Mouse (Mus musculus): ENCODE measurements at regions not wholly inside any gene's neighbourhood (a gene's known extent, or its start where the extent isn't known, plus 50 kb on each side); places are given as distances from the start of the nearest gene placed in this dataset.
"Not testable (repeated sequence)": the region's sequence is repeated elsewhere in the genome, so short reads cannot be mapped to it uniquely, and the experiment has no call there.

DNA sequence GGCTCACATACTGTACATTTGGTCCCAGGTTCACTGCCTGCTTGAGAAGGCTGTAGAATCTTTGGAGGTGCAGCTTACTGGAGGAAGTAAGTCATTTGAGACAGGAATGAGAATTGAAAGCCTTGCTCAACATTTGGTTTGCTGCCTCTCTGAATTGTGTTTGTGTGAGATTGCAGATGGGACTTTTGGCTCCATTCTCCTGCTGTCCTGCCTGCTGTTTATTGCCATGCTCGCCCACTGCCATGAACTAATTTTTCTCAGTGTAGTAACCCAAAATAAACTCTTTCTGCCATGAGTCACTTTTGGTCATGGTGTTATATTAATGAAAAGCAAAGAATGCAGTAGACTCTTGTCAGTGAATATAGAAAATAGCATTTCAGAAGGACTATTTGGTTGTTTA lies 368.1 kb downstream of the Gm8797 start:
- DNase-seq (ENCODE audit: low read depth, low spot score) = no peak

DNA sequence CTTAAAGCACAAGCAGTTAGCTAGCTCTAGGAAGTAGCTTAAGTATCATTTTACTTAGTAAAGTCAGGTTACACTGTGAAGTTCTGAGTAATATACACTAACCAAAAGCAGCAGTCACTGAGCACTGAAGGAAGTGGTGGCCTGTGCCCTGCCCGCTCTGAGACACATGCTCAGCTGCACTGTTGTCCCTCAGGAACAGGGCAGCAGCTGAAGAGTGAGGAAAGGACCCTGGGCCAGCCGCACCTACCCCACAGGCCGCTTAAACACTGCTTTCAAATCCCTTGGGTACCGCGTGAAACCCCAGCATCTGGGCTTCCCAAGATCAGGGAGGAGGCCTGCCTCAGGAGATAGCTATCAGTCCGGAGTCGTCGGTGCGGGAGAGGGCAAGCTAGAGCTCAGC lies 385.1 kb downstream of the Gm8797 start:
- not testable (repeated sequence) for DNase-seq (ENCODE audit: low read depth, low spot score)

DNA sequence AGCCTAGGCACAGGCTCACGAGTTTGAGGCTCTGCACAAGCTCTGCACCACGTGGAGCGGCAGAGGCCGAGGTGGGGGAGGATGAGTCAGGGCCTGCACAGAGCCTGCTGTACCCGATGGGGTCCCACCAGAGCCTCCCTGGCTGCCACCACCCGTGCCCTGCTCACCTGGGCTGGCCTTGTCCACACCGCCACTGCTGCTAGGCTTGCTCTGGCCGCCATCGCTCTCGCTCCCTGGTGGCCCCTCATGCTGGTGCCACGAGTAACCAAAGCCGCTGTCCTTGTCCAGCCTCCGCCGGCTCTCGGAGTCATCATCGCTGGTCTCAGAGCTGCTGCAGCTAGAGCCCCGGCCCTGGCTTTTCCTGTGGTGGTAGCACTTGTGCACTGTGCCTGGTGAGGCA lies 386.8 kb downstream of the Gm8797 start:
- no peak for DNase-seq (ENCODE audit: low read depth, low spot score)

DNA sequence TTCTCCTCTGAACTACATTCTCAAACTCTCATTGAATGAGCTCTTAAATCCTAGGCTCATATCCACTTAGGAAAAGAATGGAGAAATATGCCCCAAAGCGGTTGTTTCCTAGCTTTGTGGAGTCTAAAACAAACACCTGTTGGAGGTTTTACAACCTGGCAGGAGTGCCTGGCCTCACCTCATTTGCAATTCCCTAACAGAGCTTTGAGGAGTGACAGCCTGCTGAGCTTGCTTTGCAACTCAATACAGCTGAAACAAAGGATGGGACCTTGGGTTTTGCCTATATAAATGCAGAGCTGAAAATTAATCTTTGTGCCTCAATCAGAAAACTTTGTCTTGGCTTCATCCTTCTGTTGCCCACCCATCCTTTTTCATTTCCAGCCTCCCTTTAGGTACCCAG lies 423.2 kb downstream of the Gm8797 start:
- DNase-seq (ENCODE audit: low read depth, low spot score) = no peak

DNA sequence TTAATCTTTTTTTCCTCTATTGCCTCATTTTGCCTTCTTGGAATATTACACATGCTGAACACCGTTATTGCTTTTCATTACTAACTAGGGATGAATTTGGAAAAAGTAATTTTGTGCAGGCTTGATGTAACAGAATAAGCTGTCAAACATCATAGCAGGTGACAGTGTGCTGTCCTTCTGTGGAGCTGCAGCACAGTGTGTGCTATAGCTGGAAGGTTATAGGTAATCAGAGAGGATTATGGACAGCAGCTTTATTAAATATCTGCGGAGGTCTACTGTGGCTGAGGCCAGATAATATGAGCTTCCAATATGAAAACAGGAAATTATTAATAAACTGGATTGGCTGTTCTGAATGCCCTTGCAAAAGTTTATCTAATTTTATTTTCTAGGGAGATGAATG lies 431.9 kb downstream of the Gm8797 start:
- no peak for DNase-seq (ENCODE audit: low read depth, low spot score)

DNA sequence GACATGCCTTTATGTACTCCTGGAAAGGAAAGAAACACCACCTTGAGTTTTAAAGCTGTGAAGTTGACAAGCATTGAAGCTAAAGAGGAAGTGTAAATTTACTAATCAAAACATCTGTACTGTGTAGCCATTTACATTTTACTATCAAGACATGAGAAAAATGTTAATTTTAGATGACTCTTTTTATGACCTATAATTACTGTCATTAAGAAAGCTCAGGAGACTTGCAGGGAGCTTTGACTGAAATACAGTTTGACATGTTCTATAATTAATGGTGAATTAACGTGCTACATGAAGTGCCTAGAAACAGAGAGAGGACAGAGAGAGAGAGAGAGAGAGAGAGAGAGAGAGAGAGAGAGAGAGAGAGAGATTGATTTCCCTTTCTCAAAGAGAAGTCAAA lies 432.8 kb downstream of the Gm8797 start:
- DNase-seq (ENCODE audit: low read depth, low spot score) = no peak

DNA sequence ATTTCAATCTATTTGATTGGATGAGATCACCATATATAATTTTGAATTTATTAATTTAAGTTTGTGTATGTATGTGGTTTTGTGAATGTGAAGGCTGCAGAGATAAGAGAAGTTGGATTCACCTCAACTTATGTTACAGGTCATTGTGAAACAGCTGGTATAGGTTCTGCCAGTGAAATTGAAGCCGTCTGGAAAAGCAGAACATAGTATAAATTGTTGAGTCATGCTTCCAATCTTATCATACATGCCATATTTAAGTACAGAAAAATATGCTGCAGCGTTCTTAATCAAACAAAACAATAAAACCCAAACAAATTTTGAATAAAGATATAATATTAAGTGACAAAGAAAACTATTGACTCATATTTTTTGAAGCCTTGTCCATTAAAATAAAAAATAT lies 415.6 kb downstream of the 1700008P02Rik start:
- DNase-seq (ENCODE audit: low read depth, low spot score) = no peak

DNA sequence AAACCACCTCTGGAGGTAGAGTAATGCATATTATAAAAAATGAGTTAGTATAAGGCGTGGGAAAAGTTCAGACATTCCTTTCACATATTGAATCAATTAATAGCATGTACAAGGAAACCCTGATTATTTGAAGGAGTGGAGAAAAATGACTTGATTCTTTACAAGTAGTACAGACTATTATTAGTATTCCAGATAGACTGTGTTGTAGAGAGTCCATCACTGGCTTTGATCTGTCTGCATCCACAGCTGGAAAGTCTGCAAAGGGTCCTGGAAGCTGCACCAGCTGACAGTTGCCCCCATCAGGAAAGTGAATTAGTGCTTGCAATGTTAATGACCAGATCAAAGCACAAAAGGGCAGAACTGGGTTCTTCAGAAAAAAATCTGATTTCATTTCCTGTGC lies 391.6 kb downstream of the 1700008P02Rik start:
- DNase-seq (ENCODE audit: low read depth, low spot score) = no peak
